Mouse (Mus musculus) small intestine, adult 2 months (tissue): Measurements from ENCODE around the gene Rpl37a.
A peak's percentile ranks its signal among the peaks of the same experiment; 100 is the strongest.

Source experiments
- CTCF ChIP-seq: fragments of 200-500 bp; IDR thresholded peaks from 2 replicates; pipeline ENCODE4 v1.5.1; 2012; ENCODE audit warnings: low read depth, mild to moderate bottlenecking, control low read depth, inconsistent platforms, low read length, moderate library complexity, mixed read lengths; ENCODE audit not compliant: insufficient replicate concordance, insufficient read length; ENCODE audit errors: extremely low read depth
- POLR2A ChIP-seq: fragments of 200-500 bp; IDR thresholded peaks from 2 replicates; pipeline ENCODE4 v1.6.1; 2012; ENCODE audit warnings: low read depth, mild to moderate bottlenecking, control low read depth, inconsistent platforms, low read length, moderate library complexity

DNA sequence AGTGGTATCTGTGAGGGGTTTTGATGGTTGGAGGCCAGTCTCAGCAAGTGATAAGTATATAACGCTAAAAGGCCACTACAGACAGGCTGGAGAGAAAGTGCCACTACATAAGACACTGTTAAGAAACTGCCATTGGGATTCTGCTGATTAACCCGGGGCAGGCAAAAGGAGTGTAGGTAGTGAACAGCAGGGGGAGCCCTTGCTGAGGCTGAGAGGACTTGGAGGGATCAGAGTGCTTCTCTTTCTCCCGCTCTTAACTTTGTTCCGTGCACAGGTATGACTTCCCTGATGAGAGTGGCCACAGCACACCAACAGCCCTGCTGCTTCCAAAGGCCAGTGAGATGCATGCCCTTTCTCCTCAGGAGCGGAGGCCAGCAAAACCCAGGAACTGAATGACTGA lies 7.8 kb downstream of the Rpl37a start:
- TF ChIP-seq CTCF (peak; percentile 79; the same call in 1 of the 2 replicates), POLR2A (no peak)
